Mouse (Mus musculus) heart, postnatal 0 days (tissue): Measurements from ENCODE around the gene Tcte1.

Experiments
- CTCF ChIP-seq: IDR thresholded peaks from 2 replicates; pipeline ENCODE4 v1.5.1; 2016; ENCODE audit warnings: antibody characterized with exemption, control low read depth, low read depth
- EP300 ChIP-seq: IDR thresholded peaks from 2 replicates; pipeline ENCODE4 v1.6.1; 2016; ENCODE audit warnings: antibody characterized with exemption, low read depth

- TF ChIP-seq CTCF (no peak), EP300 (no peak)
Observed at GRCm38 (mm10) chr17:45551249-45551796, 28.1 kb downstream of the Tcte1 start.
